Mouse (Mus musculus): Measurements from ENCODE around the gene Fhod1. TPM values are rescaled to one million over a fixed set of nuclear protein-coding genes. Genes with fewer than 3 reads are reported as not detected.

Fhod1 gene
- polyA plus RNA-seq (2014; fragmentation: Nextera tagmentation; extraction: Ambion mirVana), result 5.1 and 6.0 TPM in 2 replicates

DNA sequence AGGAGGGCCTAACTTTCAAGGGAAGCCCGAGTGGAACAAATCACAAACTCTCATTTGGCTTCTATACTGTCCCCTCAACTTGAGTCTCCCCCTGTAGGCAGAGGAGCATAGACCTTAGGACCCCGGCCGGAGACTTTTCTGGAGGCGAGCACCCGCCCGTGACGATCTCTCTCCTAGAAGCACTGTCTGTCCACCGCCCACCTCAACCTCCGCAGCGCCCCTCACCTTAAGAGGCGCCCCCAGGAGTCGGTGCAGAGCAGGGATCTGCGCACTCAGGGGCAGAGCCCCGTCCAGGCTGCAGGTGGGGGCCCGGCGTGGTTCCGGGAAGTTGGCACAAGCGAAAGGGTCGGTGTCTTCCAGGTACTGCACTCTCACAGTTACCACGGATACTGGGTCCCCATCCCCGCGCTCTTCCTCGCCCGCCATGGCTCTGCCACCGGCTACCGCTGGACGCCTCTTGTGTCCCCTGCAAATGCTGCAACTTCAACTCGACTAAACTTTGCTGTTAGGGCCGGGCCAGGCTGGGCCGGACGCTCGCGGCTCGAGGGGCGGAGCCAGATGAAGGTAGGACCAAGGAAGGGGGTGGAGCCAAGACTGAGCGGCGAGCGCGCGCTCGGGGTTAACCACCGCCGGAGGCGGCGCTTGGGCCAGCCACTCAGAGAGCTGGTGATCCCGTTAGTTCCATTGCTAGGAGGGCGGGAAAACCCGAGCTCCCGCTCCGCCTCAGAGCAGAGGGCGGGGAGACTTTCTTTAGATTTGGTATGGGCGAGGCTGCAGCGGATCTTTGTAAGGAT, at the start of gene Fhod1:
TSS of gene Fhod1 (minus strand) at position 526 of the 794 bp plus-strand sequence.
- peak within 1 kb of the TSS; percentile 84 for H3K27ac ChIP-seq (ENCODE audit: low read depth, low read length)
- peaks cover 27% of the 10 kb centered on the region for H3K4me1 ChIP-seq (ENCODE audit: control insufficient read depth, insufficient read depth, low read length)
- under 1% methylated on average over 53 of the region's 53 CpGs for WGBS
- H3K9me3 ChIP-seq (ENCODE audit: control insufficient read depth, low read length), result no peaks in the 10 kb centered on the region
- ATAC-seq (ENCODE audit: low FRiP score, low TSS enrichment), result peak; percentile 91
- no peaks in the 10 kb centered on the region for H3K27me3 ChIP-seq (ENCODE audit: control insufficient read depth, insufficient read depth, low read length)
- H3K4me2 ChIP-seq (replicated peaks; ENCODE audit: low read depth, low read length), result peak within 1 kb of the TSS; percentile 92
- no peaks in the 10 kb centered on the region for H3K36me3 ChIP-seq (ENCODE audit: control insufficient read depth, insufficient read depth, low read length)
- H3K9ac ChIP-seq (ENCODE audit: low read depth, low read length), result peak within 1 kb of the TSS; percentile 74
- H3K4me3 ChIP-seq (ENCODE audit: low read length), result peak within 1 kb of the TSS; percentile 79

DNA sequence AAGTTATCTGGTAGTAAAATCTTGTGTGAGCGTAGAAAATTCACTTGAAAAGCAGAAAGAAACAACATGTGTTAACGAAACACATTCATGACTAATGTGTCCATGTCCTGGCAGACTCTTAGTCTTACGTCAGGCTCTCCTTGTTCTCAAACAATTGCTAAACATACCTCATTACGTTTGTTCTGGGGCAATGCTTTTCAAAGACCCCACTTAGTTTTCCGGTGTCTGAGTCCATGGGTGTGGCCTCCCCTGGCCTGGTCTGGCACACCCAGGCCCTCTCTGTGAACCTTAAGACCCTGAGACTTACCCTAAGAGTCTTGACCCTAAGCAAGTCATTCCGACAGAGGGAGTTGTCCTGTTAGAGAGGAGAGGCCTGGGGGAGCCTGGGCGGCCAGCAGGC, 46.2 kb upstream of the Fhod1 start:
- H3K4me1 ChIP-seq (ENCODE audit: control insufficient read depth, insufficient read depth, low read length), result no peaks in the 10 kb centered on the region
- H3K9me3 ChIP-seq (ENCODE audit: control insufficient read depth, low read length), result no peaks in the 10 kb centered on the region
- no peak for ATAC-seq (ENCODE audit: low FRiP score, low TSS enrichment)
- no peaks in the 10 kb centered on the region for H3K27me3 ChIP-seq (ENCODE audit: control insufficient read depth, insufficient read depth, low read length)
- no peak overlapping the region for H3K27ac ChIP-seq (ENCODE audit: low read depth, low read length)
- H3K4me3 ChIP-seq (ENCODE audit: low read length), result no peak overlapping the region
- no peaks in the 10 kb centered on the region for H3K36me3 ChIP-seq (ENCODE audit: control insufficient read depth, insufficient read depth, low read length)
- WGBS, result 79% methylated on average over 7 of the region's 7 CpGs
- no peak overlapping the region for H3K9ac ChIP-seq (ENCODE audit: low read depth, low read length)
- H3K4me2 ChIP-seq (replicated peaks; ENCODE audit: low read depth, low read length), result no peak overlapping the region

DNA sequence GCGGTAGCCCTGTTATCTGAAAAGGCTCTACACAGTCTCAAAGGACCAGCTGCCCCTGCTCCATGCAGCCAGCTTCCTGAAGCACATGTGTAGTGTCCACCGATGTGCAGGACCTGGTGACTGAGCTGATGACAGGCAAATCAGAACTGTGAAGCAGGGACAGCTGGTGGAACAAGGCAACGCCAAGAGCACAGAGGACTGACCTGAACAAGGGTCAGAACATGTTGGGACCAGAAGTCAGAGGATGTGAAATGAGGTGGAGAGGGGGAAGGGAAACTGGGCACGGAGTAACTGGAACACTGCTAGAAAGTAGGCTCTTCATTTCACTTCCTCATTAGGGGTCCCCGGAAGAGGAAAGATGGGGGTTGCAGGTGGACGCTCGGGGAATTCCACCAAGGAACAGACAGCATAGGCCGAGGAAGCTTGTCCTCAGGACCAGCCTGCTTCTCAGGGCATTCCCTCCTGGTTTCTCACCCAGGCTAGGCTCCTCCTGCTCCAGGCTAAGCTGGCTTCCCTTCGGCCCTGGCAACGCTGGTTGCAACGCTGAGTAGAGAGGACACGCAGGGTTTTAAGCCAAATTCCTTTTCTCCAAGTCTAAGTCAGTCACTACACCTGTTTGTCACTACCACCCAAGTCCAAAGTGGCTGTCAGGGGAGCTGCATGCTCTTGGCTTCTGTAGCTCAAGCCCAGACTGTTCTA, 45.5 kb upstream of the Fhod1 start:
- H3K9me3 ChIP-seq (ENCODE audit: control insufficient read depth, low read length), result no peaks in the 10 kb centered on the region
- no peaks in the 10 kb centered on the region for H3K27me3 ChIP-seq (ENCODE audit: control insufficient read depth, insufficient read depth, low read length)
- no peak overlapping the region for H3K9ac ChIP-seq (ENCODE audit: low read depth, low read length)
- H3K4me2 ChIP-seq (replicated peaks; ENCODE audit: low read depth, low read length), result no peak overlapping the region
- WGBS, result 85% methylated on average over 12 of the region's 12 CpGs
- ATAC-seq (ENCODE audit: low FRiP score, low TSS enrichment), result no peak
- no peaks in the 10 kb centered on the region for H3K36me3 ChIP-seq (ENCODE audit: control insufficient read depth, insufficient read depth, low read length)
- H3K4me1 ChIP-seq (ENCODE audit: control insufficient read depth, insufficient read depth, low read length), result 0 out of 2 replicates have a peak, but pooled peaks cover 2% of the 10 kb centered on the region
- H3K4me3 ChIP-seq (ENCODE audit: low read length), result no peak overlapping the region
- no peak overlapping the region for H3K27ac ChIP-seq (ENCODE audit: low read depth, low read length)

- no peak overlapping the region for H3K27ac ChIP-seq (ENCODE audit: low read depth, low read length)
- 64% methylated on average over 6 of the region's 6 CpGs for WGBS
- no peak for ATAC-seq (ENCODE audit: low FRiP score, low TSS enrichment)
- no peaks in the 10 kb centered on the region for H3K9me3 ChIP-seq (ENCODE audit: control insufficient read depth, low read length)
- peaks cover 10% of the 10 kb centered on the region; the same call in 1 of the 2 replicates for H3K4me1 ChIP-seq (ENCODE audit: control insufficient read depth, insufficient read depth, low read length)
- no peak overlapping the region for H3K4me3 ChIP-seq (ENCODE audit: low read length)
- H3K9ac ChIP-seq (ENCODE audit: low read depth, low read length), result no peak overlapping the region
- H3K27me3 ChIP-seq (ENCODE audit: control insufficient read depth, insufficient read depth, low read length), result no peaks in the 10 kb centered on the region
- no peaks in the 10 kb centered on the region for H3K36me3 ChIP-seq (ENCODE audit: control insufficient read depth, insufficient read depth, low read length)
- no peak overlapping the region for H3K4me2 ChIP-seq (replicated peaks; ENCODE audit: low read depth, low read length)
These were observed 41.3 kb upstream of the Fhod1 start for GRCm38 (mm10) chr8:105389096-105389495.

GRCm38 (mm10) chr8:105387151-105387550, 39.4 kb upstream of the Fhod1 start:
- Histone ChIP-seq H3K27me3 (ENCODE audit: control insufficient read depth, insufficient read depth, low read length) (no peaks in the 10 kb centered on the region), H3K27ac (ENCODE audit: low read depth, low read length) (no peak overlapping the region), H3K4me2 (replicated peaks; ENCODE audit: low read depth, low read length) (no peak overlapping the region), H3K9me3 (ENCODE audit: control insufficient read depth, low read length) (no peaks in the 10 kb centered on the region), H3K36me3 (ENCODE audit: control insufficient read depth, insufficient read depth, low read length) (no peaks in the 10 kb centered on the region), H3K4me1 (ENCODE audit: control insufficient read depth, insufficient read depth, low read length) (peaks cover 10% of the 10 kb centered on the region; the same call in 1 of the 2 replicates), H3K4me3 (ENCODE audit: low read length) (no peak overlapping the region), H3K9ac (ENCODE audit: low read depth, low read length) (no peak overlapping the region)
- ATAC-seq (ENCODE audit: low FRiP score, low TSS enrichment), result no peak
- WGBS, result 54% methylated on average over 1 of the region's 1 CpGs

- WGBS, result 94% methylated on average over 2 of the region's 2 CpGs
- H3K36me3 ChIP-seq (ENCODE audit: control insufficient read depth, insufficient read depth, low read length), result no peaks in the 10 kb centered on the region
- no peak for ATAC-seq (ENCODE audit: low FRiP score, low TSS enrichment)
These were observed 36.3 kb upstream of the Fhod1 start for GRCm38 (mm10) chr8:105384070-105384469.

DNA sequence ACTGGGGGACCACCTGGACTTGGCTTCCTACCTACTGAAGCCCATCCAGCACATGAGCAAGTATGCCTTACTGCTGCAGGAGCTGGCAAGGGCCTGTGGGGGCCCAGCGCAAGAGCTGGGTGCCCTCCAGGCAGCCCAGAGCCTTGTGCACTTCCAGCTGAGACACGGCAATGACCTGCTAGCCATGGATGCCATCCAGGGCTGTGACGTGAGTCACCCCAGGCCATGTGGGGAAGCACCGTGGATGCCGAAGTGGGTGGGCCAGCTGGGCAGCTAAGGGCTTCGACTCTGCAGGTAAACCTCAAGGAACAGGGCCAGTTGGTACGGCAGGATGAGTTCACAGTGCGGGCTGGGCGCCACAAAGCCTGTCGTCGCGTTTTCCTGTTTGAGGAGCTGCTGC, 32.6 kb upstream of the Fhod1 start:
- no peaks in the 10 kb centered on the region for H3K9me3 ChIP-seq (ENCODE audit: control insufficient read depth, low read length)

More at GRCm38 (mm10) chr8:105384070-105384469, 36.3 kb upstream of the Fhod1 start:
- Histone ChIP-seq H3K9ac (ENCODE audit: low read depth, low read length) (no peak overlapping the region), H3K4me1 (ENCODE audit: control insufficient read depth, insufficient read depth, low read length) (peaks cover 10% of the 10 kb centered on the region; the same call in 1 of the 2 replicates), H3K4me3 (ENCODE audit: low read length) (no peak overlapping the region), H3K9me3 (ENCODE audit: control insufficient read depth, low read length) (no peaks in the 10 kb centered on the region), H3K27ac (ENCODE audit: low read depth, low read length) (no peak overlapping the region), H3K27me3 (ENCODE audit: control insufficient read depth, insufficient read depth, low read length) (no peaks in the 10 kb centered on the region), H3K4me2 (replicated peaks; ENCODE audit: low read depth, low read length) (no peak overlapping the region)

DNA sequence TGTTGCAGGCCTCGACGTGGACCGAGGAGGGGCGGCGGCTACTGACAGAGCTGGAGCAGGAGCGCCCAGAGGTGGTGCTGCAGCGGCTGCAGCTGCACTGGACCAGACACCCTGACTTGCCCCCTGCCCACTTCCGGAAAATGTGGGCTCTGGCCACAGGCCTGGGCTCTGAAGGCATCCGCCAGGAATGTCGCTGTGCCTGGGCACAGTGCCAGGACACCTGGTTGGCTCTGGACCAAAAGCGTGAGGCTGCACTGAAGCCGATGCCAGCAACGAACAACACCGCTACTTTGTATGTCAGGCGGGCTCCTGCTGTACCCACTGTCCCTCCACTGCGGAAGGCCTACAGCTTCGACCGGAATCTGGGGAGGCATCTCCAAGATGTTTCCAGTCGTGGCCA, 30.9 kb upstream of the Fhod1 start:
- Histone ChIP-seq H3K9ac (ENCODE audit: low read depth, low read length) (no peak overlapping the region), H3K27ac (ENCODE audit: low read depth, low read length) (no peak overlapping the region), H3K4me1 (ENCODE audit: control insufficient read depth, insufficient read depth, low read length) (0 out of 2 replicates have a peak, but pooled peaks cover 6% of the 10 kb centered on the region), H3K4me2 (replicated peaks; ENCODE audit: low read depth, low read length) (no peak overlapping the region), H3K27me3 (ENCODE audit: control insufficient read depth, insufficient read depth, low read length) (no peaks in the 10 kb centered on the region), H3K36me3 (ENCODE audit: control insufficient read depth, insufficient read depth, low read length) (no peaks in the 10 kb centered on the region), H3K4me3 (ENCODE audit: low read length) (no peak overlapping the region), H3K9me3 (ENCODE audit: control insufficient read depth, low read length) (0 out of 2 replicates have a peak, but pooled peaks cover 6% of the 10 kb centered on the region)
- ATAC-seq (ENCODE audit: low FRiP score, low TSS enrichment), result 0 out of 2 replicates have a peak, but pooled peaks have one; percentile 26
- WGBS, result 67% methylated on average over 19 of the region's 19 CpGs

More for the DNA sequence above, 32.6 kb upstream of the Fhod1 start:
- H3K27ac ChIP-seq (ENCODE audit: low read depth, low read length), result no peak overlapping the region
- H3K4me1 ChIP-seq (ENCODE audit: control insufficient read depth, insufficient read depth, low read length), result no peaks in the 10 kb centered on the region
- H3K27me3 ChIP-seq (ENCODE audit: control insufficient read depth, insufficient read depth, low read length), result no peaks in the 10 kb centered on the region
- H3K9ac ChIP-seq (ENCODE audit: low read depth, low read length), result no peak overlapping the region
- WGBS, result 79% methylated on average over 12 of the region's 12 CpGs
- ATAC-seq (ENCODE audit: low FRiP score, low TSS enrichment), result no peak
- no peak overlapping the region for H3K4me3 ChIP-seq (ENCODE audit: low read length)
- H3K4me2 ChIP-seq (replicated peaks; ENCODE audit: low read depth, low read length), result no peak overlapping the region
- H3K36me3 ChIP-seq (ENCODE audit: control insufficient read depth, insufficient read depth, low read length), result no peaks in the 10 kb centered on the region
